Mouse (Mus musculus): ENCODE measurements around the gene Adam6b.
"Not testable (repeated sequence)": the region's sequence is repeated elsewhere in the genome, so short reads cannot be mapped to it uniquely, and the experiment has no call there.

Adam6b gene

GRCm38 (mm10) chr12:113489211-113489610 lies at the start of gene Adam6b:
Gene Adam6b (plus strand): TSS chr12:113489511.
- not testable (repeated sequence) for DNase-seq (ENCODE audit: low read depth, low spot score)

DNA sequence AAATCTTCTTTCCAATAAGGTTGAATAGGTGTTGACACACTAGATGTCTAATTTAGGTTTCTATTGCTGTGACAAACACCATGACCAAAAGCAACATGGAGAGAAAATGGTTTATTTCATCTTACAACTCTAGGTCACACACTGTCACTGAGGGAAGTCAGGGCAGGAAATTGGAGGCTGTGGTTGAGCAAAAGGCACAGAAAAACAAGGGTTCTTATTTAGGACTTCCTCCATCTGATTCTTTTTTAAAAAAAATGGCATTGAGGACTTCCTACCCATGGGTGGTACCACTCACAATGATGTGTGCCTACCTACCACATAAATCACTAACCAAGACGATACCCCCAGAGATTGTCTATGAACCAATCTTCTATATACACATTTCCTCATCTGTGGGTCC lies 43.2 kb upstream of the Adam6b start:
- no peak for DNase-seq (ENCODE audit: low read depth, low spot score)

DNA sequence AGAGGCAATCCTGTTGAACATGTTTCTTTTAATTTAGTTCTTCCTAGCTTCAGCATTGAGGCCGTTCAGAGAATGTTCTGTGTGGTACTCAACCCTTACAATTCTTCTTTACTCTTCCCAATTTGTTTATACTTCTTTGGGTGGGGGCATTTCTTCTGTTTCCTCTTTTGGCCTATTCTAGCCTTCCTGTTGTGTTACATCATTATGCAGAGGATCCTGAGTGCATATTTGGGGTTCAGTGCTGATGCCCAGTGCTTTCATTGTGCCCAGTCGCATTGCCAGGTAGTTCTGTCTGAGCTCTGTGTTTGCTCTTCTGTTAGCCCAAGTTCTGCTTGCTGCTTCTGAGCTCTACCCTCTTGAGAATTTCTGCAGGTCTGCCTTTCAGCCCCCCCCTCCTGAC lies 13.1 kb upstream of the Adam6b start:
- DNase-seq (ENCODE audit: low read depth, low spot score), result no peak

DNA sequence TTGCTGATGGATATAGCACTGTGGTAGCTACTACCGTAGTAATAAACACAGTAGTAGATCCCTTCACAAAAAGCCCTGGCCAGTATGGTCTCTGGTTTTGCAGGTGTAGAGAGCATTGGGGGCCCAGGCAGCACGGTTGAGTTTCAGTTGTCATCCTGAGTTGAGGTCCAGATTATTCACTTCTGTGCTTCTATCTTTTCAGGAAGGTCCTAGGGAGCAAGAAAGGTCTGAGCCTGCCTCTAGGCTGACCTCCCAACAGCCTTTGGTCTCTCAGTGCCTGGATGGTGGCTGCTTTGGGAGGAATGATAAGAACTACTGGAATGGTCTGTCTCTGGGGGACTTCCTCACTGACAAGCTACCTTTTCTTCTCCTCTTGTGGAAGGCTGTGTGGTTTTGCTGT lies 7.2 kb upstream of the Adam6b start:
- no peak for DNase-seq (ENCODE audit: low read depth, low spot score)

DNA sequence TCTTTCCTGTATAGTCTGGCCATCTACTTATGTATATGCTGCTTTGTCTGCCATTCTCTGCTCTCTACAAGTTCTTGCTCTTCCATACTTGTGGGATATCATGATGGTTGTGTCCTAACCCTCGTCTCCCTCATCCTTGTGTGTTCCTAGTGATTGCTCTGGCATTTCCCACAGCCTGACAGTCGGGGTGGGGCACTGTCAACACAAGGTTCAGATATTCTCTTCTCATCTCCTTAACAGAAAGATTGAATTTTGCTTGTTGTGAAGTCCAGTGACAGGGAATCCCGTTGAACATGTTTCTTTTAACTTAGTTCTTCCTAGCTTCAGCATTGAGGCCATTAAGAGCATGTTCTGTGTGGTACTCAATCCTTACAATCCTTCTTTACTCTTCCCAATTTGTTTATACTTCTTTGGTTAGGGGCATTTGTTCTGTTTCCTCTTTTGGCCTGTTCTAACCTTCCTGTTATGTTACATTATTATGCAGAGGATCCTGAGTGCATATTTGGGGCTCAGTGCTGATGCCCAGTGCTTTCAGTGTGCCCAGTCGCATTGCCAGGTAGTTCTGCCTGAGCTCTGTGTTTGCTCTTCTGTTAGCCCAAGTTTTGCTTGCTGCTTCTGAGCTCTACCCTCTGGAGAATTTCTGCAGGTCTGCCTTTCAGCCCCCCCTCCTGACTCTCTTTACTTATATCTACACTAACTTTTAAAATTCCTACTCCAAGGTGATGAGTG lies 6.5 kb upstream of the Adam6b start:
- DNase-seq (ENCODE audit: low read depth, low spot score), result no peak

DNA sequence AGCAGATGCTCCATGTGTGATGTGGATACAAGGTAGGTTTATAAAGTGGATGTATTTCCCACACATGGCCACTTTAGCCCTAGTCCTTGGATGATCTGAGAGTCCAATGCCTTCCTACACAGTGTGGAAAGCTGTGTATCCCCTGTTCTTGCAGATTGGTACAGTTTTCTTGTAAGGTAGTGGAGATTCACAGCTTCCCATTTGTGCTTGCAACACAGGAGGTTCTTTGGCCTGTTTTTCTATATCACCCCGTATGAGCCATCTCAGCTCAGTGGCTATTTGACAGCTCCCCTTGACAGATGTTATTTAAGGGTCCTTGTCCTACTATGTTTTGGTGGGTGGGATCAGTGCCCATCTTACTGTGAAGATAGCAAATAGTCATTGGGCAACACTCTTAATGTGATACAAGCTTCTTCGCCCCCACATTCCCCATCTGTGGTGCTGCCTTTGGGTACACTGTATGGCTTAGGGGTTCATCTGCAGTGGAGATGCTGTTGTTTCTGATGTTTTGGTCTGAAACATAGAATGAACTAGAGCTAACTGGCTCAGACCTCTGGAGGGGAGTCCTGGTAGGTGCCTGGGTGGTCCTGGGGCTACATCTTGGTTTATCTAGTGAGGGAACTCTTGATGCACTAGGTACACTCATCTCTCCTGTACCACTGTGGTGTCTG lies 5.7 kb upstream of the Adam6b start:
- DNase-seq (ENCODE audit: low read depth, low spot score), result no peak

DNA sequence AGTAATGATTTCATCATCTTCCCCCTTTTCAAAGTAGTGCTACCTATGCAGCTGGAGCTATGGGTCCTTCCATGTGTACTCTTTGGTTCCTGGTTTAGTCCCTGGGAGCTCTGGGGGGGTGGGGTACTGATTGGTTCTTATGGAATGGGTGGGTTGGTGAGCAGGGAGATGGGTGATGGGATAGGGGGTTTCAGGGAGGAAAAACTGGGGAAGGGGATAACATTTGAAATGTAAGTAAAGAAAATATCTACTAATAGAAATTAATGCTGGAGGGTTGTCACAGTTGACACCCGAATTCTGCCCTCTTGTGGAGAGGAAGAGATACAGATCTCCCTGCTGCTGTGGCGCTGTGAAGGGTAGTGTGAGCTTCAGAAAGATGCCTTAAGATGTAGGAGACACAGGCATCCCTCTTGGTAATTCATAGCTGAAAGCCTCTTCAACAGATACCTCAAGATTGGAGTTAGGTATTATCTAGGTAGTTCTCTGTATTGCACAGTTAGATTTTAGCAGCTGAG lies 4.3 kb upstream of the Adam6b start:
- peak; percentile 15 for DNase-seq (ENCODE audit: low read depth, low spot score)

DNA sequence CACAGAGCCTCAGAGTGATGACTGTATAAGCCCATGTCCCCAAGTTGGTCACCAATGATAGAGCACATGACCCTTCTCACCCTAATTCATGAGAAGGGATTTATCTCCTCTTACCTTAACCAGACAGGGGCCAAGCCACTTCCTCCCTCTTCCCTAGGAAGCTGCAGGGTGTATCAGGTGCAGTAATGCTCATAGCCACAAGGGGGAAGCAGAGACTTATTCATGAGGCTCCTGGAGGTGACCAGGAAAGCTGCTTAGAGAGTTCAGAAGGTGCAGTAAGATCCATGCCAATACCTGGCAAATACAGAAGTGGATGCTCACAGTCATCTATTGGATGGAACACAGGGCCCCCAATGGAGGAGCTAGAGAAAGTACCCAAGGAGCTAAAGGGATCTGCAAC lies 1.6 kb upstream of the Adam6b start:
- DNase-seq (ENCODE audit: low read depth, low spot score), result peak; percentile 62

- DNase-seq (ENCODE audit: low read depth, low spot score), result no peak
Observed at GRCm38 (mm10) chr12:113525901-113526300, 36.6 kb downstream of the Adam6b start.

Measured in R1 (cell line).